Mouse (Mus musculus): ENCODE data around the gene Rab8a. TPM values are rescaled to one million over a fixed set of nuclear protein-coding genes. Genes with fewer than 3 reads are reported as not detected.

Rab8a gene
- polyA plus RNA-seq, 1 experiment, result 5.4 TPM

- Histone ChIP-seq H3K9me3 (ENCODE audit: control insufficient read depth, low read length) (no peaks in the 10 kb centered on the region), H3K4me1 (ENCODE audit: control insufficient read depth) (no peaks in the 10 kb centered on the region), H3K4me3 (replicated peaks) (no peak overlapping the region), H3K27me3 (ENCODE audit: control insufficient read depth) (no peaks in the 10 kb centered on the region; the same call in 1 of the 2 replicates), H3K36me3 (ENCODE audit: control insufficient read depth) (no peaks in the 10 kb centered on the region; the same call in 1 of the 2 replicates)
- TF ChIP-seq TAL1 (IDR thresholded peaks at IDR 0.05; ENCODE audit: low read length), result no peak
- no peak for TF ChIP-seq GATA1 (IDR thresholded peaks at IDR 0.05; ENCODE audit: low read length)
Observed at GRCm38 (mm10) chr8:72143256-72143824, 17.7 kb upstream of the Rab8a start.

- no peaks in the 10 kb centered on the region; the same call in 1 of the 2 replicates for H3K36me3 ChIP-seq (ENCODE audit: control insufficient read depth)
- no peaks in the 10 kb centered on the region for H3K9me3 ChIP-seq (ENCODE audit: control insufficient read depth, low read length)
- H3K4me1 ChIP-seq (ENCODE audit: control insufficient read depth), result no peaks in the 10 kb centered on the region
- H3K27me3 ChIP-seq (ENCODE audit: control insufficient read depth), result no peaks in the 10 kb centered on the region
- TF ChIP-seq TAL1 (IDR thresholded peaks at IDR 0.05; ENCODE audit: low read length) (no peak), GATA1 (IDR thresholded peaks at IDR 0.05; ENCODE audit: low read length) (no peak)
- no peak overlapping the region for H3K4me3 ChIP-seq (replicated peaks)
Observed at GRCm38 (mm10) chr8:72144345-72144975, 16.5 kb upstream of the Rab8a start.

DNA sequence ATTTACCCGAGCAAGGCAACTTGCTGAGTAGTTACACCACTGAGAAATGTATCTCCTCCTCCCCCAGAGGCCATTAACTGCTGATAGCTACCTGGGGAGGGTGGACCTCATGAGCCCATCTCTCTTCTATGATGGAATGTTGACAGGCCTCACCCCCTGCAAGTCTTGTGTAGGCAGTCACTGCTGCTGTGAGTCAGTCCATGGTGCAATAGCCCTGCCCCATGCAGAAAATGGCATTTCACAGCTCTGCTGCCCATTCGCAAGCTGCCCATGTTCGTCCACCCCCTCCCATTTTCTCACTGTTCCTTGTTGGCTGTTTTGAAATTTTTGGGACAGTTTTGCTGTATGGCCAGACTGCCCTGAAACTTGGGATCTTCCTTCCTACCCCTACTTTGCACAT, 15.5 kb upstream of the Rab8a start:
- Histone ChIP-seq H3K27me3 (ENCODE audit: control insufficient read depth) (no peaks in the 10 kb centered on the region), H3K4me1 (ENCODE audit: control insufficient read depth) (no peaks in the 10 kb centered on the region), H3K36me3 (ENCODE audit: control insufficient read depth) (peaks cover 3% of the 10 kb centered on the region; the same call in 1 of the 2 replicates), H3K9me3 (ENCODE audit: control insufficient read depth, low read length) (no peaks in the 10 kb centered on the region), H3K4me3 (replicated peaks) (no peak overlapping the region)
- TF ChIP-seq TAL1 (IDR thresholded peaks at IDR 0.05; ENCODE audit: low read length) (no peak), GATA1 (IDR thresholded peaks at IDR 0.05; ENCODE audit: low read length) (no peak)

DNA sequence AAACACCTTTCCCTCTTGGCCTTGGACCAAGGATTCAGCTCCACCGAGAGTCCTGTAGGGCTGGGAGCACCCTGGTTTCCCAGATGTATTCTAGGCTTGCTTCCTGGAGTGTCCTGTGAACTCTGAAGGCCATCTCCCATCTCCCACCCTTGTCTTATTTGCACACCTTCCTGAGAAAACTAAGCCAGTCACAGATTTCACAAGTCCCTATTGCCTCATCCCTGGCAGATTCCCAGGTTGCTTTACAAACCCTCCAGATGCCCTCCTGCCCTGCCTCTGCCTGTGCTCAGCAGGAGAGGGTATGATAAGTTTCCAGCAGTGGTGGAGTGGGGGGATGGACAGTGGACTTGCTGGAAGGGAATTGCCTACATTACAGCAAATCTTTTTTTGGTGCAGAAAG, 14.9 kb upstream of the Rab8a start:
- no peak overlapping the region for H3K4me3 ChIP-seq (replicated peaks)
- H3K36me3 ChIP-seq (ENCODE audit: control insufficient read depth), result peaks cover 4% of the 10 kb centered on the region; the same call in 1 of the 2 replicates
- H3K9me3 ChIP-seq (ENCODE audit: control insufficient read depth, low read length), result no peaks in the 10 kb centered on the region
- H3K27me3 ChIP-seq (ENCODE audit: control insufficient read depth), result no peaks in the 10 kb centered on the region
- TF ChIP-seq GATA1 (IDR thresholded peaks at IDR 0.05; ENCODE audit: low read length) (no peak), TAL1 (IDR thresholded peaks at IDR 0.05; ENCODE audit: low read length) (no peak)
- no peaks in the 10 kb centered on the region for H3K4me1 ChIP-seq (ENCODE audit: control insufficient read depth)

DNA sequence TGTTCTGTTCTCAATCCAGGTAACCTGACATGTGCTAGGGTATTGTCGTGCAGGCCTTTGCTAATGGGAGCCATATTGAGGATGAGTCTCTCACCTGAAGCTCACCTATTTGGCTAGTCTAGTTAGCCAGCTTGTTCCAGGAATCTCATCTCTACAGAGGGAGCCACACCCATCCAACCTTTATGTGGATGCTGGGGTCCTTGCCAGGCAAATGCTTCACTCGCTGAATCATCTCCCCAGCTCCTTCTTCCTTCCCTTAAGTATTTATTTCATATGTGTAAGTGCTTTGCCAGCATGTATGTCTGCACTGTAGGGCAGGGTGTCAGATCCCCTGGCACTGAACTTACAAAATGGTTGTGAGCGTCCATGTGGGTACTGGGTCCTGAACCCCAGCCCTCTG, 14.4 kb upstream of the Rab8a start:
- Histone ChIP-seq H3K36me3 (ENCODE audit: control insufficient read depth) (peaks cover 7% of the 10 kb centered on the region), H3K27me3 (ENCODE audit: control insufficient read depth) (no peaks in the 10 kb centered on the region), H3K4me1 (ENCODE audit: control insufficient read depth) (no peaks in the 10 kb centered on the region), H3K9me3 (ENCODE audit: control insufficient read depth, low read length) (no peaks in the 10 kb centered on the region), H3K4me3 (replicated peaks) (no peak overlapping the region)
- TF ChIP-seq TAL1 (IDR thresholded peaks at IDR 0.05; ENCODE audit: low read length), result no peak
- TF ChIP-seq GATA1 (IDR thresholded peaks at IDR 0.05; ENCODE audit: low read length), result no peak

DNA sequence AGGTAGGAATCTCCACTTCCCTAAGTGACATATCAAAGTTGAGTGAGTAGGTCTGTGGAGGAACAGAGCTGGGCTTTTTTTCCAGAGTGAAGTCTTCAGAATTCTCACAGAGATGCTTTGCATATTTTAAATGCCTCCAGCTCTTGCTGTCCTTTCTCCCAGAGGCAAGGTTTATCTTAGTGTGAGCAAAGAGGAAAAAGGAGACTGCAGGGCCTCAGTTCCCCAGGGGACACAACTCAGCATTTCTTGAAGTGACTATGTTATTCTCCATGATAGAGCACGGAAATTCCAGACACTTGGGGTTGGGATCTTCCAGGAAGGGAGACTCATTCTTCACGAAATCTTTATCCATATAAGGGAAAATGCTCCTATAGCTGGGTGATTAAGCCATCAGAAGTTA, 13.7 kb upstream of the Rab8a start:
- H3K36me3 ChIP-seq (ENCODE audit: control insufficient read depth), result peaks cover 9% of the 10 kb centered on the region
- H3K4me1 ChIP-seq (ENCODE audit: control insufficient read depth), result no peaks in the 10 kb centered on the region

GRCm38 (mm10) chr8:72149056-72149455, 11.9 kb upstream of the Rab8a start:
- Histone ChIP-seq H3K4me1 (ENCODE audit: control insufficient read depth) (no peaks in the 10 kb centered on the region; the same call in 1 of the 2 replicates), H3K36me3 (ENCODE audit: control insufficient read depth) (peaks cover 20% of the 10 kb centered on the region), H3K9me3 (ENCODE audit: control insufficient read depth, low read length) (no peaks in the 10 kb centered on the region), H3K4me3 (replicated peaks) (no peak overlapping the region), H3K27me3 (ENCODE audit: control insufficient read depth) (no peaks in the 10 kb centered on the region)
- TF ChIP-seq GATA1 (IDR thresholded peaks at IDR 0.05; ENCODE audit: low read length) (no peak), TAL1 (IDR thresholded peaks at IDR 0.05; ENCODE audit: low read length) (no peak)

More for the DNA sequence above, 13.7 kb upstream of the Rab8a start:
- H3K4me3 ChIP-seq (replicated peaks), result no peak overlapping the region
- H3K27me3 ChIP-seq (ENCODE audit: control insufficient read depth), result no peaks in the 10 kb centered on the region
- H3K9me3 ChIP-seq (ENCODE audit: control insufficient read depth, low read length), result no peaks in the 10 kb centered on the region
- TF ChIP-seq TAL1 (IDR thresholded peaks at IDR 0.05; ENCODE audit: low read length), result no peak
- TF ChIP-seq GATA1 (IDR thresholded peaks at IDR 0.05; ENCODE audit: low read length), result no peak

DNA sequence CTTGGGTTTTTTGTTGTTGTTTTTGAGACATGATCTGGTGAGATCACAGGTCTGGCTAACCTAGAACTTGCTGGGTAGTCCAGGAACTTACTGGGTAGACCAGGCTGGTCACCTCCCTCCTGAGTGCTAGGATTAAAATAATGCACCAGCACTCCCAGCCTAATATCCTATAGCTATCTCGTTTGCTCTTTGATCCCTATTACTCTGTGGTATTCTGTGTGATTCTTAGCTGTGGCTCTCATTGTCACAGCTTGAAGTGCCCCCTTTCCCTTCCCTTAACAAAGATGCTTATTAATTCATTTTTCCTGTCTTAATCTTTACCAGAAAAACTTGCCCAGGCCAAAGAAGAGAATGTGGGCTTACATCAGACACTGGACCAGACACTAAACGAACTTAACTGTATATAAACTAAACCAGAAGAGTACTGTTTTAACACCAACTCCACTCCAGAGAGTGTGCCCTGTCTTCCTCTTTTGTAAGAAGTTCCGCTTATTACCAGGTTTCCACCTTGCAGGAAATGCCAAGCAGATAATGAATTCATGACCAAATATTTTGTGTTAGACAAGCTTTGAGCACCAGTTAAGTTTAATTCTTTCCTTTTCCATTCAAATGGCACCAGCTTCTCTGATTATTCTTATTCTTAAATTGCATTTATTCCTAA, 9.5 kb upstream of the Rab8a start:
- Histone ChIP-seq H3K4me3 (replicated peaks) (no peak overlapping the region), H3K27me3 (ENCODE audit: control insufficient read depth) (no peaks in the 10 kb centered on the region), H3K9me3 (ENCODE audit: control insufficient read depth, low read length) (no peaks in the 10 kb centered on the region), H3K36me3 (ENCODE audit: control insufficient read depth) (peaks cover 29% of the 10 kb centered on the region), H3K4me1 (ENCODE audit: control insufficient read depth) (peaks cover 3% of the 10 kb centered on the region)
- TF ChIP-seq GATA1 (IDR thresholded peaks at IDR 0.05; ENCODE audit: low read length), result no peak
- no peak for TF ChIP-seq TAL1 (IDR thresholded peaks at IDR 0.05; ENCODE audit: low read length)

- Histone ChIP-seq H3K36me3 (ENCODE audit: control insufficient read depth) (peaks cover 35% of the 10 kb centered on the region), H3K9me3 (ENCODE audit: control insufficient read depth, low read length) (no peaks in the 10 kb centered on the region), H3K4me1 (ENCODE audit: control insufficient read depth) (peaks cover 12% of the 10 kb centered on the region), H3K4me3 (replicated peaks) (no peak overlapping the region), H3K27me3 (ENCODE audit: control insufficient read depth) (no peaks in the 10 kb centered on the region)
- TF ChIP-seq TAL1 (IDR thresholded peaks at IDR 0.05; ENCODE audit: low read length) (no peak), GATA1 (IDR thresholded peaks at IDR 0.05; ENCODE audit: low read length) (no peak)
Observed at GRCm38 (mm10) chr8:72153382-72153781, 7.6 kb upstream of the Rab8a start.

Measured in erythroblast, embryonic 14.5 days (primary cell).